Mouse (Mus musculus): ENCODE measurements around the gene Sqstm1. TPM values are rescaled to one million over a fixed set of nuclear protein-coding genes. Genes with fewer than 3 reads are reported as not detected.
"Not testable (repeated sequence)": the region's sequence is repeated elsewhere in the genome, so short reads cannot be mapped to it uniquely, and the experiment has no call there.

The Sqstm1 gene
- polyA plus RNA-seq, 1 experiment from 2014 or later = 809 TPM

- H3K27ac ChIP-seq = no peak overlapping the region
- H3K36me3 ChIP-seq (ENCODE audit: inconsistent target) = no peaks in the 10 kb centered on the region
- WGBS (ENCODE audit: missing documents) = 96% methylated on average over 3 of the region's 3 CpGs
- no peak overlapping the region for H3K4me3 ChIP-seq (ENCODE audit: inconsistent target)
- H3K79me2 ChIP-seq (ENCODE audit: inconsistent target) = no peaks in the 10 kb centered on the region
Measured at GRCm38 (mm10) chr11:50184788-50185187, 25.8 kb downstream of the Sqstm1 start.

- H3K27ac ChIP-seq = no peak overlapping the region
- H3K36me3 ChIP-seq (ENCODE audit: inconsistent target) = no peaks in the 10 kb centered on the region
- no peak overlapping the region for H3K4me3 ChIP-seq (ENCODE audit: inconsistent target)
- 45% methylated on average over 4 of the region's 4 CpGs for WGBS (ENCODE audit: missing documents)
- no peaks in the 10 kb centered on the region for H3K79me2 ChIP-seq (ENCODE audit: inconsistent target)
Measured at GRCm38 (mm10) chr11:50182702-50183101, 27.9 kb downstream of the Sqstm1 start.

- Histone ChIP-seq H3K27ac (no peak overlapping the region), H3K4me3 (ENCODE audit: inconsistent target) (no peak overlapping the region), H3K36me3 (ENCODE audit: inconsistent target) (no peaks in the 10 kb centered on the region), H3K79me2 (ENCODE audit: inconsistent target) (no peaks in the 10 kb centered on the region)
- WGBS (ENCODE audit: missing documents) = 94% methylated on average over 6 of the region's 6 CpGs
Measured at GRCm38 (mm10) chr11:50180478-50181231, 30.0 kb downstream of the Sqstm1 start.

GRCm38 (mm10) chr11:50178532-50179488 lies 31.8 kb downstream of the Sqstm1 start:
- Histone ChIP-seq H3K27ac (peak overlapping the region; percentile 1; the same call in 1 of the 2 replicates), H3K79me2 (ENCODE audit: inconsistent target) (no peaks in the 10 kb centered on the region), H3K36me3 (ENCODE audit: inconsistent target) (no peaks in the 10 kb centered on the region), H3K4me3 (ENCODE audit: inconsistent target) (no peak overlapping the region)
- WGBS (ENCODE audit: missing documents) = 77% methylated on average over 5 of the region's 5 CpGs

- WGBS (ENCODE audit: missing documents) = 91% methylated on average over 5 of the region's 6 CpGs
- Histone ChIP-seq H3K79me2 (ENCODE audit: inconsistent target) (no peaks in the 10 kb centered on the region), H3K36me3 (ENCODE audit: inconsistent target) (no peaks in the 10 kb centered on the region), H3K27ac (no peak overlapping the region), H3K4me3 (ENCODE audit: inconsistent target) (no peak overlapping the region)
Measured at GRCm38 (mm10) chr11:50177111-50177510, 33.5 kb downstream of the Sqstm1 start.

- Histone ChIP-seq H3K36me3 (ENCODE audit: inconsistent target) (no peaks in the 10 kb centered on the region), H3K27ac (no peak overlapping the region), H3K4me3 (ENCODE audit: inconsistent target) (no peak overlapping the region), H3K79me2 (ENCODE audit: inconsistent target) (no peaks in the 10 kb centered on the region)
- WGBS (ENCODE audit: missing documents) = 97% methylated on average over 3 of the region's 3 CpGs
Measured at GRCm38 (mm10) chr11:50176351-50176750, 34.3 kb downstream of the Sqstm1 start.

- Histone ChIP-seq H3K27ac (peak overlapping the region; percentile 47), H3K4me3 (ENCODE audit: inconsistent target) (peak overlapping the region; percentile 74), H3K79me2 (ENCODE audit: inconsistent target) (no peaks in the 10 kb centered on the region), H3K36me3 (ENCODE audit: inconsistent target) (peaks cover 12% of the 10 kb centered on the region; the same call in 1 of the 2 replicates)
- WGBS (ENCODE audit: missing documents) = 0% methylated on average over 27 of the region's 27 CpGs
Measured at GRCm38 (mm10) chr11:50174730-50175187, 35.9 kb downstream of the Sqstm1 start.

- Histone ChIP-seq H3K4me3 (ENCODE audit: inconsistent target) (peak within 1 kb of the TSS; percentile 74), H3K36me3 (ENCODE audit: inconsistent target) (peaks cover 17% of the 10 kb centered on the region; the same call in 1 of the 2 replicates), H3K27ac (peak within 1 kb of the TSS; percentile 47)
- WGBS (ENCODE audit: missing documents) = 2% methylated on average over 18 of the region's 19 CpGs
- H3K79me2 ChIP-seq (ENCODE audit: inconsistent target) = not testable (repeated sequence)
Measured at GRCm38 (mm10) chr11:50174111-50174729, 36.4 kb downstream of the Sqstm1 start, which contains the start of gene Mrnip. Gene Mrnip, plus strand, starts transcription at chr11:50174444.

GRCm38 (mm10) chr11:50168352-50168751 lies 42.3 kb downstream of the Sqstm1 start:
- no peaks in the 10 kb centered on the region for H3K79me2 ChIP-seq (ENCODE audit: inconsistent target)
- 92% methylated on average over 4 of the region's 5 CpGs for WGBS (ENCODE audit: missing documents)
- no peak overlapping the region for H3K27ac ChIP-seq
- peaks cover 55% of the 10 kb centered on the region for H3K36me3 ChIP-seq (ENCODE audit: inconsistent target)
- H3K4me3 ChIP-seq (ENCODE audit: inconsistent target) = no peak overlapping the region

GRCm38 (mm10) chr11:50162338-50163050 lies 48.1 kb downstream of the Sqstm1 start:
- no peak overlapping the region for H3K4me3 ChIP-seq (ENCODE audit: inconsistent target)
- WGBS (ENCODE audit: missing documents) = 80% methylated on average over 3 of the region's 3 CpGs
- no peaks in the 10 kb centered on the region for H3K79me2 ChIP-seq (ENCODE audit: inconsistent target)
- H3K27ac ChIP-seq = peak overlapping the region; percentile 7; the same call in 1 of the 2 replicates
- peaks cover 56% of the 10 kb centered on the region for H3K36me3 ChIP-seq (ENCODE audit: inconsistent target)

- Histone ChIP-seq H3K4me3 (ENCODE audit: inconsistent target) (no peak overlapping the region), H3K27ac (peak overlapping the region; percentile 7; the same call in 1 of the 2 replicates), H3K79me2 (ENCODE audit: inconsistent target) (no peaks in the 10 kb centered on the region), H3K36me3 (ENCODE audit: inconsistent target) (peaks cover 64% of the 10 kb centered on the region)
- WGBS (ENCODE audit: missing documents) = 78% methylated on average over 10 of the region's 10 CpGs
Measured at GRCm38 (mm10) chr11:50161578-50162304, 48.9 kb downstream of the Sqstm1 start.

GRCm38 (mm10) chr11:50159347-50159746 lies 51.3 kb downstream of the Sqstm1 start:
- H3K4me3 ChIP-seq (ENCODE audit: inconsistent target) = no peak overlapping the region
- no peaks in the 10 kb centered on the region for H3K79me2 ChIP-seq (ENCODE audit: inconsistent target)
- H3K27ac ChIP-seq = no peak overlapping the region
- 100% methylated on average over 3 of the region's 4 CpGs for WGBS (ENCODE audit: missing documents)
- peaks cover 75% of the 10 kb centered on the region for H3K36me3 ChIP-seq (ENCODE audit: inconsistent target)

GRCm38 (mm10) chr11:50158346-50158745 lies 52.3 kb downstream of the Sqstm1 start:
- no peaks in the 10 kb centered on the region for H3K79me2 ChIP-seq (ENCODE audit: inconsistent target)
- H3K4me3 ChIP-seq (ENCODE audit: inconsistent target) = no peak overlapping the region
- H3K27ac ChIP-seq = no peak overlapping the region
- H3K36me3 ChIP-seq (ENCODE audit: inconsistent target) = peaks cover 75% of the 10 kb centered on the region
- 99% methylated on average over 7 of the region's 7 CpGs for WGBS (ENCODE audit: missing documents)

Data from macrophage (primary cell).